Mouse (Mus musculus) monocyte, adult 5-6 weeks (primary cell): ENCODE measurements around the gene Fezf2. TPM values are rescaled to one million over a fixed set of nuclear protein-coding genes. Genes with fewer than 3 reads are reported as not detected.

Experiments
- ATAC-seq: fragments of 153-309, 156-312 bp; replicated peaks from 2 replicates; pipeline ENCODE4 v1.8.0; 2017; ENCODE audit warnings: mild to moderate bottlenecking; ENCODE audit not compliant: low TSS enrichment, insufficient number of reproducible peaks, severe bottlenecking, poor library complexity, low FRiP score
- total RNA-seq: library from RNA; stranded (forward); fragments of 200-1000, 200-491, 200-594 nt; gene quantifications from 3 replicates; pipeline ENCODE4 v1.2.3, GENCODE M21; 2017

The Fezf2 gene
- not detected in 3 replicates for total RNA-seq

- ATAC-seq = no peak
Observed at GRCm38 (mm10) chr14:12348089-12348488, at the start of gene Fezf2. Fezf2 (minus strand) TSS chr14:12348189.

- ATAC-seq = no peak
Observed at GRCm38 (mm10) chr14:12397561-12397960, 49.6 kb upstream of the Fezf2 start.

GRCm38 (mm10) chr14:12394318-12394717, 46.3 kb upstream of the Fezf2 start:
- no peak for ATAC-seq

GRCm38 (mm10) chr14:12393271-12393861, 45.4 kb upstream of the Fezf2 start:
- ATAC-seq = no peak

GRCm38 (mm10) chr14:12391167-12391566, 43.2 kb upstream of the Fezf2 start:
- no peak for ATAC-seq

GRCm38 (mm10) chr14:12388806-12389436, 40.9 kb upstream of the Fezf2 start:
- ATAC-seq = no peak

GRCm38 (mm10) chr14:12388192-12388795, 40.3 kb upstream of the Fezf2 start:
- ATAC-seq = no peak

- ATAC-seq = no peak
Observed at GRCm38 (mm10) chr14:12387176-12387575, 39.2 kb upstream of the Fezf2 start.

GRCm38 (mm10) chr14:12377883-12378282, 29.9 kb upstream of the Fezf2 start:
- ATAC-seq = no peak

- no peak for ATAC-seq
Observed at GRCm38 (mm10) chr14:12377289-12377688, 29.3 kb upstream of the Fezf2 start.

- no peak for ATAC-seq
Observed at GRCm38 (mm10) chr14:12375451-12375850, 27.5 kb upstream of the Fezf2 start.

- ATAC-seq = no peak
Observed at GRCm38 (mm10) chr14:12350271-12350916, 2.4 kb upstream of the Fezf2 start.

- no peak for ATAC-seq
Observed at GRCm38 (mm10) chr14:12349334-12350090, 1.5 kb upstream of the Fezf2 start.

- no peak for ATAC-seq
Observed at GRCm38 (mm10) chr14:12346865-12347600, 956 bp downstream of the Fezf2 start.

GRCm38 (mm10) chr14:12346011-12346864, 1.8 kb downstream of the Fezf2 start:
- ATAC-seq = no peak

GRCm38 (mm10) chr14:12345241-12345921, 2.6 kb downstream of the Fezf2 start:
- no peak for ATAC-seq

GRCm38 (mm10) chr14:12344746-12345240, 3.2 kb downstream of the Fezf2 start:
- no peak for ATAC-seq
